ENCODE assay signal across 15 mouse cellular contexts in the genomic region with DNA sequence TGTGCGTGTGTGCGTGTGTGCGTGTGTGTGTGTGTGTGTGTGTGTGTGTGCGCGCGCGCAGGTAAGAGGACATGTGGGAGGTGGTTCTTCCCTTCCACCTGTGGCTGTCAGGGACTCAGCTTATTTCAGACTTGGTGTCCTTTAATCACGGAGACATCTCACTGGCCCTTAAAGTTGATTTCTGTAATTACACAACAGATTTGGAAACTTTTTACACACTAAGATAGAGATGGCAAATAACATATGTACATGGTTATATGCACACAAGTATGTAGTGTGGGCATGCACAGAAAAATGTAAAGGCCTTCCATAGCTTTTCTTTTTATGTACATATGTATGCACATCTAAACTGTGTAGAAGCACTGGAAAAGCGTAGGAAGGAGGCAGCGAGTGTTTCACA. TPM values are rescaled to one million over a fixed set of nuclear protein-coding genes. Genes with fewer than 3 reads are reported as not detected.
A peak's percentile ranks its signal among the peaks of the same experiment; 100 is the strongest.
DNase-seq lines count a peak whose midpoint lies in the region; TF ChIP-seq lines count a peak whose summit lies in the region.
"Had no signal": no experiment of that assay in that cellular context is flagged by ENCODE, and none has a peak within 500 bp of the region (broad histone marks: within the 10 kb centered on the region; RNA-seq: fewer than 3 reads in every experiment).

No protein-coding gene starts in this region.

- DNase-seq in 3T3-L1 (ENCODE audit: low read depth, low spot score) (peak; percentile 68), adipocyte (ENCODE audit: low spot score) (peak; percentile 78)
- DNase-seq in right cerebral cortex, postnatal 14 days, result no peak
- no peak for DNase-seq in layer of hippocampus, adult 2 months (ENCODE audit: low spot score in 2 of 2)
- DNase-seq: adrenal gland, adult 2 months; adrenal gland, adult 8-10 months; adrenal gland, postnatal 10 days; adrenal gland, postnatal 14 days; adrenal gland, postnatal 25 days; adrenal gland, postnatal 36 days; cerebellum, adult 11 months; cerebellum, adult 11-12 months; cerebellum, adult 18-20 months; cerebellum, adult 2 months; cerebellum, adult 8-10 months had no signal

- no peak overlapping the region for H3K27ac ChIP-seq in layer of hippocampus, adult 2 months

- H3K4me3 ChIP-seq in layer of hippocampus, adult 2 months, result no peak overlapping the region

- TF ChIP-seq CTCF in layer of hippocampus, adult 2 months (conservative IDR thresholded peaks at IDR 0.05), result no peak

RNA-seq across cellular contexts. Expression of a gene that starts 41.7 kb away (rescaled TPM):
- 10 to 100 TPM; 26.7 to 29.7 TPM for total RNA-seq in layer of hippocampus, adult 2 months (2021)

Comparison
In these comparisons a context has a peak if more than half of its experiments do, and no peak if none do; other contexts are left out.
1. DNase-seq: peak in 3T3-L1 (single experiment) and adipocyte (single experiment); none in right cerebral cortex, postnatal 14 days (single experiment) and layer of hippocampus, adult 2 months (0 of 2).